Mouse (Mus musculus) forebrain, embryonic 11.5 days (tissue): ENCODE measurements at regions not wholly inside any gene's neighbourhood (a gene's known extent, or its start where the extent isn't known, plus 50 kb on each side); places are given as distances from the start of the nearest gene placed in this dataset.
"Not testable (repeated sequence)": the region's sequence is repeated elsewhere in the genome, so short reads cannot be mapped to it uniquely, and the experiment has no call there.

Source experiments
- ATAC-seq: fragments of 200-750 bp; cut with Nextera tagmentation; replicated peaks from 2 replicates; pipeline ENCODE4 v1.8.0; 2017; ENCODE audit warnings: moderate TSS enrichment; ENCODE audit not compliant: low FRiP score
- DNase-seq: peaks from one replicate; pipeline ENCODE4 v3.0.0-alpha.2; 2017; ENCODE audit warnings: low spot score
- H3K27ac ChIP-seq: fragments of 300-500 bp; sonication (generic); 2 replicates; pipeline ENCODE4 v1.5.1; 2014; ENCODE audit warnings: low read depth, low read length
- H3K27me3 ChIP-seq: fragments of 300-500 bp; sonication (generic); 2 replicates; pipeline ENCODE4 v1.6.1; 2014; ENCODE audit warnings: mild to moderate bottlenecking, low read length, mixed read lengths; ENCODE audit not compliant: control insufficient read depth, insufficient read depth
- H3K36me3 ChIP-seq: fragments of 300-500 bp; sonication (generic); 2 replicates; pipeline ENCODE4 v1.6.1; 2014; ENCODE audit warnings: mild to moderate bottlenecking, low read length, moderate library complexity, mixed read lengths; ENCODE audit not compliant: control insufficient read depth, insufficient read depth
- H3K4me1 ChIP-seq: fragments of 300-500 bp; sonication (generic); replicated peaks from 2 replicates; pipeline ENCODE4 v1.6.1; 2014; ENCODE audit warnings: low read length, mixed read lengths; ENCODE audit not compliant: control insufficient read depth, insufficient read depth
- H3K4me2 ChIP-seq: fragments of 300-500 bp; sonication (generic); 2 replicates; pipeline ENCODE4 v1.6.1; 2014; ENCODE audit warnings: low read depth, mild to moderate bottlenecking, low read length, moderate library complexity, mixed read lengths; ENCODE audit not compliant: severe bottlenecking
- H3K4me3 ChIP-seq: fragments of 300-500 bp; sonication (generic); 2 replicates; pipeline ENCODE4 v1.5.1; 2014; ENCODE audit warnings: low read depth, low read length
- H3K9ac ChIP-seq: fragments of 300-500 bp; sonication (generic); 2 replicates; pipeline ENCODE4 v1.6.1; 2014; ENCODE audit warnings: low read length
- H3K9me3 ChIP-seq: fragments of 300-500 bp; sonication (generic); 2 replicates; pipeline ENCODE4 v1.6.1; 2016; ENCODE audit warnings: low read length, mixed read lengths; ENCODE audit not compliant: control insufficient read depth
- WGBS: fragments of 180-500 bp; shearing (Covaris S2); extraction: QIAGEN DNeasy Blood & Tissue Kit; methylation state at CpG from one replicate; pipeline ENCODE4 v1.1.7; 2014; 5-methylcytosine and 5-hydroxymethylcytosine counted together

- no peak for ATAC-seq
- 83% methylated on average over 3 of the region's 3 CpGs for WGBS
- Histone ChIP-seq H3K9ac (no peak overlapping the region), H3K9me3 (no peaks in the 10 kb centered on the region), H3K4me2 (no peak overlapping the region), H3K4me3 (no peak overlapping the region), H3K4me1 (no peaks in the 10 kb centered on the region), H3K27me3 (no peaks in the 10 kb centered on the region), H3K27ac (no peak overlapping the region), H3K36me3 (no peaks in the 10 kb centered on the region)
- no peak for DNase-seq
Measured at GRCm38 (mm10) chr9:113122253-113122749, 585.8 kb downstream of the Pdcd6ip start.

- Histone ChIP-seq H3K4me3 (no peak overlapping the region), H3K9me3 (no peaks in the 10 kb centered on the region), H3K4me1 (no peaks in the 10 kb centered on the region), H3K27me3 (no peaks in the 10 kb centered on the region), H3K9ac (no peak overlapping the region), H3K36me3 (no peaks in the 10 kb centered on the region), H3K4me2 (no peak overlapping the region), H3K27ac (no peak overlapping the region)
- ATAC-seq (no peak), DNase-seq (no peak)
Measured at GRCm38 (mm10) chr9:113120385-113120784, 587.7 kb downstream of the Pdcd6ip start.

- H3K9me3 ChIP-seq = no peaks in the 10 kb centered on the region
- ATAC-seq = no peak
- no peaks in the 10 kb centered on the region for H3K27me3 ChIP-seq
- WGBS = 95% methylated on average over 1 of the region's 1 CpGs
- H3K27ac ChIP-seq = no peak overlapping the region
- H3K4me1 ChIP-seq = no peaks in the 10 kb centered on the region
- no peak overlapping the region for H3K4me2 ChIP-seq
- no peak for DNase-seq
- H3K9ac ChIP-seq = no peak overlapping the region
- no peaks in the 10 kb centered on the region for H3K36me3 ChIP-seq
- H3K4me3 ChIP-seq = no peak overlapping the region
Measured at GRCm38 (mm10) chr9:113119721-113120120, 588.3 kb downstream of the Pdcd6ip start.

- Histone ChIP-seq H3K27me3 (no peaks in the 10 kb centered on the region), H3K4me3 (no peak overlapping the region), H3K36me3 (no peaks in the 10 kb centered on the region), H3K9me3 (no peaks in the 10 kb centered on the region), H3K9ac (no peak overlapping the region), H3K4me1 (no peaks in the 10 kb centered on the region; the same call in 1 of the 2 replicates), H3K27ac (no peak overlapping the region), H3K4me2 (no peak overlapping the region)
- DNase-seq (no peak), ATAC-seq (no peak)
- 90% methylated on average over 5 of the region's 5 CpGs for WGBS
Measured at GRCm38 (mm10) chr9:113115576-113115975, 592.5 kb downstream of the Pdcd6ip start.

GRCm38 (mm10) chr9:113112753-113113152 is 595.3 kb downstream of the Pdcd6ip start:
- Histone ChIP-seq H3K4me3 (no peak overlapping the region), H3K27me3 (no peaks in the 10 kb centered on the region), H3K36me3 (no peaks in the 10 kb centered on the region), H3K27ac (no peak overlapping the region), H3K9me3 (no peaks in the 10 kb centered on the region), H3K4me1 (no peaks in the 10 kb centered on the region; the same call in 1 of the 2 replicates), H3K9ac (no peak overlapping the region), H3K4me2 (no peak overlapping the region)
- ATAC-seq = peak; percentile 74
- no peak for DNase-seq

- 56% methylated on average over 1 of the region's 1 CpGs for WGBS
- no peaks in the 10 kb centered on the region for H3K36me3 ChIP-seq
- H3K9ac ChIP-seq = no peak overlapping the region
- ATAC-seq (no peak), DNase-seq (no peak)
- no peak overlapping the region for H3K4me2 ChIP-seq
- H3K9me3 ChIP-seq = no peaks in the 10 kb centered on the region
- H3K27me3 ChIP-seq = no peaks in the 10 kb centered on the region
- H3K27ac ChIP-seq = no peak overlapping the region
- H3K4me1 ChIP-seq = no peaks in the 10 kb centered on the region
- no peak overlapping the region for H3K4me3 ChIP-seq
Measured at GRCm38 (mm10) chr9:113101733-113102132, 606.3 kb downstream of the Pdcd6ip start.

GRCm38 (mm10) chr9:113100641-113101040 is 607.4 kb downstream of the Pdcd6ip start:
- DNase-seq = no peak
- ATAC-seq = no peak

GRCm38 (mm10) chr9:113095421-113095820 is 612.6 kb downstream of the Pdcd6ip start:
- not testable (repeated sequence) for H3K4me1 ChIP-seq, H3K27ac ChIP-seq, H3K4me2 ChIP-seq, H3K9me3 ChIP-seq, H3K4me3 ChIP-seq, DNase-seq, H3K36me3 ChIP-seq, H3K27me3 ChIP-seq, H3K9ac ChIP-seq, ATAC-seq
- WGBS = 82% methylated on average over 1 of the region's 1 CpGs

More at GRCm38 (mm10) chr9:113100641-113101040, 607.4 kb downstream of the Pdcd6ip start:
- Histone ChIP-seq H3K4me2 (no peak overlapping the region), H3K9me3 (no peaks in the 10 kb centered on the region), H3K4me1 (no peaks in the 10 kb centered on the region), H3K27ac (no peak overlapping the region), H3K36me3 (no peaks in the 10 kb centered on the region), H3K27me3 (no peaks in the 10 kb centered on the region), H3K9ac (no peak overlapping the region), H3K4me3 (no peak overlapping the region)
- 84% methylated on average over 4 of the region's 4 CpGs for WGBS

GRCm38 (mm10) chr9:113093863-113094390 is 614.1 kb downstream of the Pdcd6ip start:
- no peak overlapping the region for H3K4me3 ChIP-seq
- H3K27ac ChIP-seq = no peak overlapping the region
- H3K9ac ChIP-seq = no peak overlapping the region
- no peak for ATAC-seq
- no peak for DNase-seq
- 76% methylated on average over 13 of the region's 13 CpGs for WGBS
- H3K4me1 ChIP-seq = no peaks in the 10 kb centered on the region
- H3K36me3 ChIP-seq = no peaks in the 10 kb centered on the region
- no peak overlapping the region for H3K4me2 ChIP-seq
- no peaks in the 10 kb centered on the region for H3K27me3 ChIP-seq
- no peaks in the 10 kb centered on the region for H3K9me3 ChIP-seq
